Mouse (Mus musculus) bone marrow macrophage, adult 2 months (primary cell): Measurements from ENCODE around the gene Nomo1. TPM values are rescaled to one million over a fixed set of nuclear protein-coding genes. Genes with fewer than 3 reads are reported as not detected.
A peak's percentile ranks its signal among the peaks of the same experiment; 100 is the strongest.

Experiments used
- H3K27ac ChIP-seq: 2 replicates; pipeline ENCODE4 v1.5.1; 2012; ENCODE audit warnings: low read depth, low read length; ENCODE audit not compliant: insufficient read depth
- H3K4me1 ChIP-seq: 2 replicates; pipeline ENCODE4 v1.6.1; 2012; ENCODE audit warnings: low read length; ENCODE audit not compliant: control insufficient read depth, insufficient read depth
- H3K4me3 ChIP-seq: 2 replicates; pipeline ENCODE4 v1.5.1; 2012; ENCODE audit warnings: mild to moderate bottlenecking, low read length, moderate library complexity; ENCODE audit not compliant: insufficient read depth
- CTCF ChIP-seq: IDR thresholded peaks from 2 replicates; pipeline ENCODE4 v1.5.1; 2012; ENCODE audit warnings: low read depth, mild to moderate bottlenecking, low read length, moderate library complexity
- POLR2A ChIP-seq: IDR thresholded peaks from 2 replicates; pipeline ENCODE4 v1.6.1; 2012; ENCODE audit warnings: mild to moderate bottlenecking, low read depth, low read length, borderline replicate concordance
- polyA plus RNA-seq: library from polyadenylated mRNA; stranded (reverse); fragments of >200 nt; gene quantifications from 2 replicates; pipeline ENCODE4 v1.2.4, GENCODE M21; 2012; ENCODE audit not compliant: missing spikeins, insufficient read depth, insufficient read length

Nomo1 gene
- polyA plus RNA-seq, 1 experiment: 16.8 TPM

GRCm38 (mm10) chr7:46044106-46044505 lies 10.6 kb downstream of the Nomo1 start:
- TF ChIP-seq POLR2A (no peak), CTCF (no peak)
- Histone ChIP-seq H3K4me3 (no peak overlapping the region), H3K27ac (no peak overlapping the region), H3K4me1 (no peaks in the 10 kb centered on the region)

- H3K4me3 ChIP-seq: no peak overlapping the region
- H3K4me1 ChIP-seq: no peaks in the 10 kb centered on the region
- TF ChIP-seq CTCF: no peak
- no peak for TF ChIP-seq POLR2A
- H3K27ac ChIP-seq: no peak overlapping the region
Observed at GRCm38 (mm10) chr7:46045882-46046281, 12.4 kb downstream of the Nomo1 start.

DNA sequence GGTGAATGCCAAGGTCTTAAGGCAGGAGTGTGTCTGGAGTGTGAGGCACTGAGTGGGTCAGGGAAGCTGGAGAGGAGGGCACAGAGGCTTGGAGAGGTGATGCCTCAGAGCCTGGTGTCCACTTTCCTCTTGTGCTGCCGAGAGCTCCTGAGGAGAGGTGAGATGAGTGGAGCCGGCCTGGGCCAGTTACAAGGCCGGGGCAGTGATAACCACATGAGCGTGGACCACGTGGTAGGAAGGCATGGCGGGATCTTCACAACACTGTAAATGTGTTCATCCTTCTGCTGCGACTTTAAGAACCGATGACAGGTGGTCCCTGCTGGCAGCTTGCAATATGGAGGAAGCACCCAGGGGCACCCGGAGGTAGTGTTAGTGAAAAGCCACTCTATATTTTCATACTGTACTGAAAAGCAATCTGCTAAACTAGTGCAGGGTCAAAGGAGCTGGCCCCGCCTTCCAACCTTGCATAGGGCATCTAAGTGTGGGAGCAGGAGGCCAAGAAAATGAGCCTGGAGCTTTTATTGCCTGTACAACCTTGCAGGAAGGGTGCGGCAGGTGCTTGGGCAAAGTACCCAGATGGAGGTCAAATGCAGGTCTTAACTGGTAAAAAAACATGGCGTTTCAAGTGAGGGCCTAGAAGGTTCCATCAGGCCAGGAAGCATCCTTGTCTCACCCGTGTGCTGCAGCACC lies 14.5 kb downstream of the Nomo1 start:
- H3K4me1 ChIP-seq: no peaks in the 10 kb centered on the region
- H3K4me3 ChIP-seq: no peak overlapping the region
- no peak overlapping the region for H3K27ac ChIP-seq
- TF ChIP-seq POLR2A (no peak), CTCF (no peak)

DNA sequence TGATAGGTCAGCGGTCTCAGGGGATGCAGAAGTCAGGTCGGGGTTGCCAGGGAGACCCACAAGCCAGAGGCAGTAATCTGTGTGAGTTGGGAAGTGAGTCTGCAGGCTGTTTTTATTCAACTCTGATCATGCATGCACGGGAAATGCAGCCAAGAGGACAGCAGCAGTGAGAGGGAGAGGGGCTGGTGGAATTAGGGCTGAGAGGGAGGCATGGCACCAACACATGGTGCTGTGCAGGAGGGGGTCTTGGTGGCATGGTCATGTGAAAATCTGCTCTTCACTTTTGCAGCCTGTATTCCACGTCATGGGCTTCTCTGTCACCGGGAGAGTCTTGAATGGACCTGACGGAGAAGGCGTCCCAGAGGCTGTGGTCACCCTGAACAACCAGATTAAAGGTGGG lies 16.5 kb downstream of the Nomo1 start:
- no peak overlapping the region for H3K27ac ChIP-seq
- no peak for TF ChIP-seq POLR2A
- no peak for TF ChIP-seq CTCF
- no peak overlapping the region for H3K4me3 ChIP-seq
- no peaks in the 10 kb centered on the region for H3K4me1 ChIP-seq

DNA sequence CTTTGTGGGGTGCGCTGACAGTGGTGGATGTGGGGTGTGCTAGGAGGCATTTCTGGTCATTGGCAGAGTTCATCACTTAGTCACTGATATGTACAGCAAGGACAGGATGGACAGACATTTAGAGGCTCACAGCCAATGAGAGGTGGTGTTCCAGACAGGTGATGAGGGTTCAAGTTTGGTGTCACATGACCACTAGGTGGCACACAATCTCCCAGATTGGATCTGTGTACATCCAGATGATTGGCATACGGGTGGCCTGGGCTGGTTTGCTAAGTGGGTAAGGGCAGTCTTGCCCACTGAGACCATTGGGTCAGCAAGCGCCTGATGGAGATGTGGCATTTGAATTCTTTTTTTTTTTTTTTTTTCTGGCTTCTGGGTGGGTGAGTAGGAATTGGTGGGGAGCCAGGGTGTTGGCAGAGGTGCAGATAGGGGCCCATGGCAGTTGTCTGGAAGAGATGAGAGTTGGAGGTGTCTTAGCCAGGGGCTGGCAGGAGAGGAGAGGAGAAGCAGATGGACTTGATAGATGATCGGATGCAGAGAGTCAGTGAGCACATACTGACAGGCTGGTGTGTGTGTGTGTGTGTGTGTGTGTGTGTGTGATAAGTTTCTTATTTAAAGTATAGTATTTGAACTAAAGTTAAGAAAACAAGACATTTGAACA lies 18.8 kb downstream of the Nomo1 start:
- Histone ChIP-seq H3K4me1 (no peaks in the 10 kb centered on the region), H3K27ac (no peak overlapping the region), H3K4me3 (no peak overlapping the region)
- no peak for TF ChIP-seq POLR2A
- peak; percentile 14; the same call in 1 of the 2 replicates for TF ChIP-seq CTCF

DNA sequence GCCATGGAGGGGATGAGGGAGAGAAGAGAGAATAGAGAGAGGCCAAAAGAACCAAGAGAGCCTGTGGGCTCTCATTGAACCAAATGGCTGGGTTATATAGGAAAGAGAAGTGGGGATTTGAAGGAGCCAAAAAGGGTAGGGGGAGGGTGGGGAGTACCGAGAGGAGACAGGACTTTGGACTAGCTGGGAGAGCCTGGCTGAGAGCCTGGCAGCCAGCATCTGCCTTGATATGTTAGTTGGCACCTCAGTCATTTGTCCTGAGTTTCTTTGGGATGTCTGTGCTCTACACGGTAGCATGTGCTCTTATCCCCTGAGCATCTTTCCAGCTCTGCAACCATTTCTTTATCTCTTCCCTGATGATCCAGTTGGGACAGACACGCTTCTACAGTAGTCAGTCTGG lies 20.1 kb downstream of the Nomo1 start:
- no peaks in the 10 kb centered on the region for H3K4me1 ChIP-seq
- TF ChIP-seq CTCF: no peak
- TF ChIP-seq POLR2A: no peak
- H3K4me3 ChIP-seq: no peak overlapping the region
- no peak overlapping the region for H3K27ac ChIP-seq

- H3K4me1 ChIP-seq: no peaks in the 10 kb centered on the region
- H3K27ac ChIP-seq: no peak overlapping the region
- H3K4me3 ChIP-seq: no peak overlapping the region
- TF ChIP-seq POLR2A (no peak), CTCF (no peak)
Observed at GRCm38 (mm10) chr7:46058882-46059281, 25.4 kb downstream of the Nomo1 start.

- TF ChIP-seq POLR2A (no peak), CTCF (no peak)
Observed at GRCm38 (mm10) chr7:46060688-46061087, 27.2 kb downstream of the Nomo1 start.

DNA sequence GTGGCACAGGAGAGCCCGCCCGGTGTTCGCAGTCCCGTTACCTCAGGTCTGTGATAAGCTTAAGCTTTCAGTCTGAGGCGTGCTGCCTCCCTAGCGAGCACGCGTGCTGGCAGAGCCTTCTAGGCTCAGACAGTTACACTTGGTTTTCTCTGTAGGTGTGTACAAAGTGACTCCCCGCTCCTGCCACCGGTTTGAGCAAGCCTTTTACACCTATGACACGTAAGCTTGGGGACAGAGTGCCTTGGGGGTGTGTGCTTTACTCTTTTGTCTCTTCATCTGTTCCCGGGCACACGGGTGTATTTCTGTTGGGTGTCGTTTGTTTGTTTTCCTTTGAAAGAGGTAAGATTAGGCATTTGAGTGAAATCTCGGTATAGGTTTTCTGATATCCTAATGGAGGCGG lies 28.1 kb downstream of the Nomo1 start:
- TF ChIP-seq POLR2A: no peak
- TF ChIP-seq CTCF: no peak
- Histone ChIP-seq H3K4me1 (no peaks in the 10 kb centered on the region), H3K4me3 (no peak overlapping the region), H3K27ac (no peak overlapping the region)

More at GRCm38 (mm10) chr7:46060688-46061087, 27.2 kb downstream of the Nomo1 start:
- H3K27ac ChIP-seq: no peak overlapping the region
- no peak overlapping the region for H3K4me3 ChIP-seq
- no peaks in the 10 kb centered on the region for H3K4me1 ChIP-seq

GRCm38 (mm10) chr7:46063296-46063695 lies 29.8 kb downstream of the Nomo1 start:
- H3K4me3 ChIP-seq: no peak overlapping the region
- no peak overlapping the region for H3K27ac ChIP-seq
- H3K4me1 ChIP-seq: no peaks in the 10 kb centered on the region
- TF ChIP-seq POLR2A (no peak), CTCF (no peak)
